Mouse (Mus musculus) liver, postnatal 0 days (tissue): Measurements from ENCODE around the gene Ppp4c. TPM values are rescaled to one million over a fixed set of nuclear protein-coding genes. Genes with fewer than 3 reads are reported as not detected.

ENCODE experiments used
- ATAC-seq: fragments of 200-750 bp; cut with Nextera tagmentation; 2 replicates; pipeline ENCODE4 v1.8.0; 2017; ENCODE audit warnings: mild to moderate bottlenecking, moderate library complexity
- DNase-seq: peaks from one replicate; pipeline ENCODE4 v3.0.0-alpha.2; 2016
- H3K27ac ChIP-seq: fragments of 300-500 bp; sonication (generic); 2 replicates; pipeline ENCODE4 v1.5.1; 2014; ENCODE audit warnings: antibody characterized with exemption, moderate library complexity, mild to moderate bottlenecking, low read depth
- H3K27me3 ChIP-seq: fragments of 300-500 bp; sonication (generic); 2 replicates; pipeline ENCODE4 v1.6.1; 2014; ENCODE audit warnings: low read length, control low read depth, mixed read lengths; ENCODE audit not compliant: insufficient read depth
- H3K36me3 ChIP-seq: fragments of 300-500 bp; sonication (generic); replicated peaks from 2 replicates; pipeline ENCODE4 v1.6.1; 2014; ENCODE audit warnings: mild to moderate bottlenecking, control low read depth, low read length, moderate library complexity, mixed read lengths; ENCODE audit not compliant: insufficient read depth
- H3K4me1 ChIP-seq: fragments of 300-500 bp; sonication (generic); 2 replicates; pipeline ENCODE4 v1.6.1; 2014; ENCODE audit warnings: antibody characterized with exemption, mild to moderate bottlenecking, control low read depth; ENCODE audit not compliant: insufficient read depth
- H3K4me2 ChIP-seq: fragments of 300-500 bp; sonication (generic); 2 replicates; pipeline ENCODE4 v1.6.1; 2014; ENCODE audit warnings: low read depth, mild to moderate bottlenecking, low read length, moderate library complexity, mixed read lengths
- H3K4me3 ChIP-seq: fragments of 300-500 bp; sonication (generic); 2 replicates; pipeline ENCODE4 v1.5.1; 2014; ENCODE audit warnings: low read depth, low read length
- H3K9ac ChIP-seq: fragments of 300-500 bp; sonication (generic); replicated peaks from 2 replicates; pipeline ENCODE4 v1.6.1; 2014; ENCODE audit warnings: mild to moderate bottlenecking, moderate library complexity
- H3K9me3 ChIP-seq: fragments of 300-500 bp; sonication (generic); 2 replicates; pipeline ENCODE4 v1.6.1; 2016; ENCODE audit warnings: mild to moderate bottlenecking, control low read depth, low read length, mixed read lengths
- CTCF ChIP-seq: sonication (generic); IDR thresholded peaks from 2 replicates; pipeline ENCODE4 v1.5.1; 2016; ENCODE audit warnings: antibody characterized with exemption, low read depth
- EP300 ChIP-seq: IDR thresholded peaks from 2 replicates; pipeline ENCODE4 v1.6.1; 2016; ENCODE audit warnings: antibody characterized with exemption, low read depth, mild to moderate bottlenecking
- WGBS: fragments of 180-500 bp; shearing (Covaris S2); extraction: QIAGEN DNeasy Blood & Tissue Kit; methylation state at CpG from one replicate; pipeline ENCODE4 v1.1.7; 2014; ENCODE audit not compliant: insufficient replicate concordance; 5-methylcytosine and 5-hydroxymethylcytosine counted together
- polyA plus RNA-seq: library from polyadenylated mRNA; unstranded; fragments of >200 nt; fragmentation: Nextera tagmentation; extraction: Ambion mirVana; gene quantifications from 2 replicates; pipeline ENCODE4 v1.2.1, GENCODE M21; 2015

Ppp4c gene
- polyA plus RNA-seq, 1 experiment from 2014 or later: 69.9 TPM

- Histone ChIP-seq H3K27me3 (no peaks in the 10 kb centered on the region), H3K9me3 (no peaks in the 10 kb centered on the region), H3K4me2 (peak overlapping the region; percentile 52), H3K4me3 (0 out of 2 replicates have a peak overlapping the region, but pooled peaks have one; percentile 2), H3K36me3 (no peaks in the 10 kb centered on the region), H3K9ac (peak overlapping the region; percentile 35; the same call in 1 of the 2 replicates), H3K27ac (no peak overlapping the region), H3K4me1 (peaks cover 15% of the 10 kb centered on the region)
- under 1% methylated on average over 9 of the region's 9 CpGs for WGBS
- ATAC-seq (peak; percentile 22; the same call in 1 of the 2 replicates), DNase-seq (peak; percentile 82)
- TF ChIP-seq EP300: no peak
- TF ChIP-seq CTCF: peak; percentile 94
Observed at GRCm38 (mm10) chr7:126754866-126755265, 37.4 kb downstream of the Ppp4c start.

DNA sequence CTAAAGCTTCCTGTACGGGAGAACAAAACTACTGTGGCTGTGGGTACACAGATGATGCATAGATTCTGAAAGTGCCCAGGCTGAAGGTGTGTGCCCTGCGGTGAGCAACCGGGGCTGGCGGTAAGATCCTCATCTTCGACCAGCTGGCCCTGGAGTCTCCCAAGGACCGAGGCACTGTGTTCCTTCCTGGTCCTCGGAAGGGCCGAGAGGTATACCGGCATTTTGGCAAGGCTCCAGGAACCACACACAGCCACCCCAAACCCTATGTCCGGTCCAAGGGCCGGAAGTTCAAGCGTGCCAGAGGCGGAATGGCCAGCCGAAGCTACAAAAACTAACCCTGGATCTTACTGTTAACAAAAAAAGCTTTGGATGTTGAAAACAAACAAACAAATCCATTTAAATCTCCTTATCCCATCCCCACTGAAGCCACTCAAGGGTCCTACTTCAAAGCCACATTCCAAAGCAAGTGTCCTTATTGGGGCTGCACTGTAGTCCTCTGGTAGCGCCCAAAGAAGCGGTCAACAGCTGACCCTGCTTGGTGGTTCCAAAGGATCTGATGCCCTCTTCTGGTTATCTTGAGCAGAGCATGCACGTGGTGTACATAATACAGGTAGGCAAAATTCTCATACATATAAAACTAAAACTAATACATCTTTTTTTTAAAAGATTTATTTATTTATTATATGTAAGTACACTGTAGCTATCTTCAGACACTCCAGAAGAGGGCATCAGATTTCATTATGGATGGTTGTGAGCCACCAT is 42.5 kb downstream of the Ppp4c start:
- H3K4me1 ChIP-seq: peaks cover 25% of the 10 kb centered on the region
- no peak overlapping the region for H3K27ac ChIP-seq
- H3K36me3 ChIP-seq: no peaks in the 10 kb centered on the region
- H3K27me3 ChIP-seq: no peaks in the 10 kb centered on the region
- DNase-seq (no peak), ATAC-seq (no peak)
- no peak overlapping the region for H3K4me2 ChIP-seq
- no peak overlapping the region for H3K4me3 ChIP-seq
- H3K9me3 ChIP-seq: no peaks in the 10 kb centered on the region
- TF ChIP-seq CTCF (peak; percentile 44), EP300 (no peak)
- no peak overlapping the region for H3K9ac ChIP-seq
- 92% methylated on average over 17 of the region's 17 CpGs for WGBS

- no peak for DNase-seq
- no peak overlapping the region for H3K9ac ChIP-seq
Observed at GRCm38 (mm10) chr7:126748824-126749223, 43.5 kb downstream of the Ppp4c start.

GRCm38 (mm10) chr7:126746798-126747197 is 45.5 kb downstream of the Ppp4c start:
- Histone ChIP-seq H3K9ac (no peak overlapping the region), H3K9me3 (no peaks in the 10 kb centered on the region), H3K4me1 (peaks cover 21% of the 10 kb centered on the region), H3K36me3 (no peaks in the 10 kb centered on the region), H3K27me3 (no peaks in the 10 kb centered on the region), H3K4me2 (peak overlapping the region; percentile 65), H3K4me3 (peak overlapping the region; percentile 19), H3K27ac (peak overlapping the region; percentile 89)
- peak; percentile 88 for ATAC-seq
- 5% methylated on average over 6 of the region's 6 CpGs for WGBS
- DNase-seq: peak; percentile 63
- no peak for TF ChIP-seq EP300
- TF ChIP-seq CTCF: no peak

More at GRCm38 (mm10) chr7:126748824-126749223, 43.5 kb downstream of the Ppp4c start:
- Histone ChIP-seq H3K36me3 (no peaks in the 10 kb centered on the region), H3K4me3 (no peak overlapping the region), H3K27me3 (no peaks in the 10 kb centered on the region), H3K4me1 (peaks cover 21% of the 10 kb centered on the region), H3K4me2 (no peak overlapping the region), H3K27ac (peak overlapping the region; percentile 12; the same call in 1 of the 2 replicates), H3K9me3 (no peaks in the 10 kb centered on the region)
- no peak for ATAC-seq
- WGBS: 62% methylated on average over 7 of the region's 7 CpGs
- TF ChIP-seq EP300 (no peak), CTCF (no peak)

- H3K36me3 ChIP-seq: no peaks in the 10 kb centered on the region
- ATAC-seq: peak; percentile 48
- 27% methylated on average over 12 of the region's 12 CpGs for WGBS
Observed at GRCm38 (mm10) chr7:126746066-126746465, 46.2 kb downstream of the Ppp4c start.

DNA sequence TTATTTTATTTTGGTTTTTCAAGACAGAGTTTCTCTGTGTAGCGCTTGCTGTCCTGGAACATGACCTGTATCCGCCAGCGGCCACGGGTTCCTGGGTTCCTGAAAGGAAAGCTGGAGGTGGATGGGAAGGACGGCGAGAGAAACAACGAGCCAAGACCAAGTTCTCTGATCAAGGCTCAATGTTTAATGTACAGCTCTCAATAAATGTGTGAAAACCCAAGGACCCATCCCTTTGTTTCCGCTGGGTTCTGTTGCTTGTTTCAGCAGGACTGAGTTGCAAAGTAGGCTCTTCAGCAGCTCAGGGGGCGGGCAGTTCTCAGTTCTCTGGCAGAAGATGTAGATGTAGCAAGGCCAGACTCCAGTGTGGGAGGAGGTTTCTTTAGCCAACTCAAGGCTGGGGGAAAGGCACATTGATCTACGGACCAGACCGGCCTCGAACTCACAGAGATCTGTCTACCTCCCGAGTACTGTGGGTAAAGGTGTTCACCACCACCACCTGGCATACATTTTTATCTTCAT is 50.3 kb downstream of the Ppp4c start:
- H3K27ac ChIP-seq: no peak overlapping the region
- no peaks in the 10 kb centered on the region for H3K27me3 ChIP-seq
- ATAC-seq (no peak), DNase-seq (no peak)
- no peak overlapping the region for H3K9ac ChIP-seq
- no peaks in the 10 kb centered on the region for H3K36me3 ChIP-seq
- WGBS: 87% methylated on average over 13 of the region's 13 CpGs
- TF ChIP-seq EP300 (no peak), CTCF (no peak)
- H3K4me3 ChIP-seq: no peak overlapping the region
- H3K9me3 ChIP-seq: no peaks in the 10 kb centered on the region
- H3K4me1 ChIP-seq: peaks cover 10% of the 10 kb centered on the region
- H3K4me2 ChIP-seq: no peak overlapping the region

More at GRCm38 (mm10) chr7:126746066-126746465, 46.2 kb downstream of the Ppp4c start:
- TF ChIP-seq EP300 (no peak), CTCF (no peak)
- peak overlapping the region; percentile 89 for H3K27ac ChIP-seq
- peak overlapping the region; percentile 19 for H3K4me3 ChIP-seq
- no peaks in the 10 kb centered on the region for H3K9me3 ChIP-seq
- no peaks in the 10 kb centered on the region for H3K27me3 ChIP-seq
- H3K4me1 ChIP-seq: peaks cover 21% of the 10 kb centered on the region
- H3K4me2 ChIP-seq: peak overlapping the region; percentile 65
- 0 out of 2 replicates have a peak overlapping the region, but pooled peaks have one; percentile 26 for H3K9ac ChIP-seq
- peak; percentile 51 for DNase-seq
